Mouse (Mus musculus): ENCODE measurements around the gene Pan3. TPM values are rescaled to one million over a fixed set of nuclear protein-coding genes. Genes with fewer than 3 reads are reported as not detected.

Gene Pan3
- polyA plus RNA-seq, 1 experiment from 2014 or later: 61.2 TPM

GRCm38 (mm10) chr5:147564140-147564590, 134.2 kb downstream of the Pan3 start:
- Histone ChIP-seq H3K27ac (ENCODE audit: low read length) (no peak overlapping the region), H3K27me3 (ENCODE audit: insufficient read depth, low read length) (no peaks in the 10 kb centered on the region), H3K4me3 (ENCODE audit: low read length) (peak overlapping the region; percentile 22), H3K4me1 (ENCODE audit: insufficient read depth, low read length) (peaks cover 15% of the 10 kb centered on the region), H3K36me3 (ENCODE audit: insufficient read depth, low read length) (no peaks in the 10 kb centered on the region), H3K9ac (replicated peaks; ENCODE audit: low read length) (peak overlapping the region; percentile 39; the same call in 1 of the 2 replicates), H3K9me3 (ENCODE audit: low read length) (no peaks in the 10 kb centered on the region), H3K4me2 (replicated peaks; ENCODE audit: low read depth, low read length) (peak overlapping the region; percentile 51)
- 21% methylated on average over 16 of the region's 16 CpGs for WGBS
- ATAC-seq (ENCODE audit: low FRiP score, low TSS enrichment): peak; percentile 70; the same call in 1 of the 2 replicates

GRCm38 (mm10) chr5:147565444-147565843, 135.5 kb downstream of the Pan3 start:
- no peaks in the 10 kb centered on the region for H3K9me3 ChIP-seq (ENCODE audit: low read length)
- no peaks in the 10 kb centered on the region for H3K36me3 ChIP-seq (ENCODE audit: insufficient read depth, low read length)
- H3K4me3 ChIP-seq (ENCODE audit: low read length): no peak overlapping the region
- peaks cover 15% of the 10 kb centered on the region for H3K4me1 ChIP-seq (ENCODE audit: insufficient read depth, low read length)
- 84% methylated on average over 7 of the region's 7 CpGs for WGBS
- H3K9ac ChIP-seq (replicated peaks; ENCODE audit: low read length): no peak overlapping the region
- no peak overlapping the region for H3K27ac ChIP-seq (ENCODE audit: low read length)
- H3K4me2 ChIP-seq (replicated peaks; ENCODE audit: low read depth, low read length): no peak overlapping the region
- H3K27me3 ChIP-seq (ENCODE audit: insufficient read depth, low read length): no peaks in the 10 kb centered on the region
- no peak for ATAC-seq (ENCODE audit: low FRiP score, low TSS enrichment)

- 75% methylated on average over 7 of the region's 7 CpGs for WGBS
- no peak for ATAC-seq (ENCODE audit: low FRiP score, low TSS enrichment)
- no peaks in the 10 kb centered on the region for H3K36me3 ChIP-seq (ENCODE audit: insufficient read depth, low read length)
- no peaks in the 10 kb centered on the region for H3K27me3 ChIP-seq (ENCODE audit: insufficient read depth, low read length)
- H3K9me3 ChIP-seq (ENCODE audit: low read length): no peaks in the 10 kb centered on the region
- H3K4me3 ChIP-seq (ENCODE audit: low read length): no peak overlapping the region
- peaks cover 15% of the 10 kb centered on the region for H3K4me1 ChIP-seq (ENCODE audit: insufficient read depth, low read length)
- H3K9ac ChIP-seq (replicated peaks; ENCODE audit: low read length): no peak overlapping the region
- H3K4me2 ChIP-seq (replicated peaks; ENCODE audit: low read depth, low read length): no peak overlapping the region
- no peak overlapping the region for H3K27ac ChIP-seq (ENCODE audit: low read length)
Observed at GRCm38 (mm10) chr5:147566335-147566734, 136.4 kb downstream of the Pan3 start.

GRCm38 (mm10) chr5:147572695-147573094, 142.7 kb downstream of the Pan3 start:
- Histone ChIP-seq H3K27ac (ENCODE audit: low read length) (no peak overlapping the region), H3K9me3 (ENCODE audit: low read length) (no peaks in the 10 kb centered on the region), H3K4me3 (ENCODE audit: low read length) (no peak overlapping the region), H3K9ac (replicated peaks; ENCODE audit: low read length) (no peak overlapping the region), H3K36me3 (ENCODE audit: insufficient read depth, low read length) (no peaks in the 10 kb centered on the region), H3K27me3 (ENCODE audit: insufficient read depth, low read length) (no peaks in the 10 kb centered on the region), H3K4me1 (ENCODE audit: insufficient read depth, low read length) (no peaks in the 10 kb centered on the region), H3K4me2 (replicated peaks; ENCODE audit: low read depth, low read length) (no peak overlapping the region)
- ATAC-seq (ENCODE audit: low FRiP score, low TSS enrichment): no peak
- 81% methylated on average over 7 of the region's 7 CpGs for whole genome bisulfite sequencing

GRCm38 (mm10) chr5:147573555-147573954, 143.6 kb downstream of the Pan3 start:
- H3K27me3 ChIP-seq (ENCODE audit: insufficient read depth, low read length): no peaks in the 10 kb centered on the region
- H3K4me3 ChIP-seq (ENCODE audit: low read length): no peak overlapping the region
- ATAC-seq (ENCODE audit: low FRiP score, low TSS enrichment): no peak
- no peaks in the 10 kb centered on the region for H3K9me3 ChIP-seq (ENCODE audit: low read length)
- no peak overlapping the region for H3K9ac ChIP-seq (replicated peaks; ENCODE audit: low read length)
- H3K36me3 ChIP-seq (ENCODE audit: insufficient read depth, low read length): no peaks in the 10 kb centered on the region
- 84% methylated on average over 1 of the region's 1 CpGs for WGBS
- no peak overlapping the region for H3K27ac ChIP-seq (ENCODE audit: low read length)
- no peaks in the 10 kb centered on the region for H3K4me1 ChIP-seq (ENCODE audit: insufficient read depth, low read length)
- H3K4me2 ChIP-seq (replicated peaks; ENCODE audit: low read depth, low read length): no peak overlapping the region

GRCm38 (mm10) chr5:147574517-147574916, 144.6 kb downstream of the Pan3 start:
- Histone ChIP-seq H3K36me3 (ENCODE audit: insufficient read depth, low read length) (no peaks in the 10 kb centered on the region), H3K4me2 (replicated peaks; ENCODE audit: low read depth, low read length) (no peak overlapping the region), H3K27me3 (ENCODE audit: insufficient read depth, low read length) (no peaks in the 10 kb centered on the region), H3K27ac (ENCODE audit: low read length) (no peak overlapping the region), H3K9ac (replicated peaks; ENCODE audit: low read length) (no peak overlapping the region), H3K4me1 (ENCODE audit: insufficient read depth, low read length) (no peaks in the 10 kb centered on the region), H3K4me3 (ENCODE audit: low read length) (no peak overlapping the region), H3K9me3 (ENCODE audit: low read length) (no peaks in the 10 kb centered on the region)
- 55% methylated on average over 8 of the region's 8 CpGs for WGBS
- peak; percentile 61 for ATAC-seq (ENCODE audit: low FRiP score, low TSS enrichment)

GRCm38 (mm10) chr5:147577003-147577402, 147.0 kb downstream of the Pan3 start:
- Histone ChIP-seq H3K4me3 (ENCODE audit: low read length) (no peak overlapping the region), H3K4me2 (replicated peaks; ENCODE audit: low read depth, low read length) (no peak overlapping the region), H3K4me1 (ENCODE audit: insufficient read depth, low read length) (no peaks in the 10 kb centered on the region), H3K27ac (ENCODE audit: low read length) (no peak overlapping the region), H3K9ac (replicated peaks; ENCODE audit: low read length) (no peak overlapping the region), H3K9me3 (ENCODE audit: low read length) (no peaks in the 10 kb centered on the region), H3K36me3 (ENCODE audit: insufficient read depth, low read length) (no peaks in the 10 kb centered on the region), H3K27me3 (ENCODE audit: insufficient read depth, low read length) (no peaks in the 10 kb centered on the region)
- WGBS: 51% methylated on average over 6 of the region's 6 CpGs
- no peak for ATAC-seq (ENCODE audit: low FRiP score, low TSS enrichment)

- Histone ChIP-seq H3K4me1 (ENCODE audit: insufficient read depth, low read length) (peaks cover 5% of the 10 kb centered on the region; the same call in 1 of the 2 replicates), H3K4me2 (replicated peaks; ENCODE audit: low read depth, low read length) (no peak overlapping the region), H3K9ac (replicated peaks; ENCODE audit: low read length) (no peak overlapping the region), H3K36me3 (ENCODE audit: insufficient read depth, low read length) (no peaks in the 10 kb centered on the region), H3K27me3 (ENCODE audit: insufficient read depth, low read length) (no peaks in the 10 kb centered on the region), H3K27ac (ENCODE audit: low read length) (no peak overlapping the region), H3K9me3 (ENCODE audit: low read length) (no peaks in the 10 kb centered on the region), H3K4me3 (ENCODE audit: low read length) (no peak overlapping the region)
- 93% methylated on average over 7 of the region's 7 CpGs for WGBS
- ATAC-seq (ENCODE audit: low FRiP score, low TSS enrichment): no peak
Observed at GRCm38 (mm10) chr5:147579148-147579547, 149.2 kb downstream of the Pan3 start.

GRCm38 (mm10) chr5:147579691-147580090, 149.7 kb downstream of the Pan3 start:
- 80% methylated on average over 8 of the region's 8 CpGs for WGBS
- H3K4me3 ChIP-seq (ENCODE audit: low read length): no peak overlapping the region
- no peak overlapping the region for H3K9ac ChIP-seq (replicated peaks; ENCODE audit: low read length)
- no peaks in the 10 kb centered on the region for H3K9me3 ChIP-seq (ENCODE audit: low read length)
- no peak for ATAC-seq (ENCODE audit: low FRiP score, low TSS enrichment)
- H3K36me3 ChIP-seq (ENCODE audit: insufficient read depth, low read length): no peaks in the 10 kb centered on the region
- H3K4me1 ChIP-seq (ENCODE audit: insufficient read depth, low read length): peaks cover 5% of the 10 kb centered on the region; the same call in 1 of the 2 replicates
- H3K27ac ChIP-seq (ENCODE audit: low read length): no peak overlapping the region
- no peaks in the 10 kb centered on the region for H3K27me3 ChIP-seq (ENCODE audit: insufficient read depth, low read length)
- H3K4me2 ChIP-seq (replicated peaks; ENCODE audit: low read depth, low read length): no peak overlapping the region

- Histone ChIP-seq H3K4me2 (replicated peaks; ENCODE audit: low read depth, low read length) (no peak overlapping the region), H3K4me1 (ENCODE audit: insufficient read depth, low read length) (peaks cover 5% of the 10 kb centered on the region; the same call in 1 of the 2 replicates), H3K9ac (replicated peaks; ENCODE audit: low read length) (no peak overlapping the region), H3K4me3 (ENCODE audit: low read length) (no peak overlapping the region), H3K36me3 (ENCODE audit: insufficient read depth, low read length) (no peaks in the 10 kb centered on the region), H3K27ac (ENCODE audit: low read length) (no peak overlapping the region), H3K27me3 (ENCODE audit: insufficient read depth, low read length) (no peaks in the 10 kb centered on the region), H3K9me3 (ENCODE audit: low read length) (no peaks in the 10 kb centered on the region)
- no peak for ATAC-seq (ENCODE audit: low FRiP score, low TSS enrichment)
- WGBS: 67% methylated on average over 13 of the region's 13 CpGs
Observed at GRCm38 (mm10) chr5:147580181-147580580, 150.2 kb downstream of the Pan3 start.
